Mouse (Mus musculus) layer of hippocampus, adult 8-10 months (tissue): Measurements from ENCODE around the gene Suv39h2. TPM values are rescaled to one million over a fixed set of nuclear protein-coding genes. Genes with fewer than 3 reads are reported as not detected.

Source experiments
- DNase-seq, 2 experiments: peaks; one replicate each; pipeline ENCODE4 v3.0.0; 2022; ENCODE audit warnings: low spot score in 2 of 2
- total RNA-seq, 4 experiments: library from RNA; stranded (reverse); gene quantifications; 2 replicates each; pipeline ENCODE4 v1.2.4; 2022

Gene Suv39h2
- 1 to 10 TPM; 3.1 to 3.8 (median 3.6) TPM for total RNA-seq

DNA sequence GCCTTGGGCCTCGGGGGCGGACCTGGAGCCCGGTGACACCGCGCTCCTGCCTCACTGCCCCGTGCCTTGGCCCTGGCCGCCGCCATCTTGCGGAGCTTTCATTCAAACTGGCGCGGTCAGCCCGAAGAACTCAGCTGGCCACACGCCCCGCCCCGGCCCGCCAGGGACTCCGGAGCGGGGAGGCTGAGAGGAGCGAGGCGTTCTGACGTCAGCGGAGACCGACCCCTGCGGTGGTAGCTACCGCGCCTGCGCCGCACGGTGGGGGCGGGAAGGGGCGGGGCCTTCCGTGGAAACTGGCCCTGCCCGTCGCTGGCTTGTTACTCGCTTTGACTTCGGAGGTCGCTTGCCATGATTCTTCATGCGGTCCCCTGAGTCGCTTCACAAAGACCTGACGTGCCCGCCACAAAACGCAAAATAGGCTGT lies at the start of gene Suv39h2:
Gene Suv39h2, minus strand, starts transcription at position 171 of the 423 bp plus-strand sequence.
- DNase-seq: peak; percentile 89 to 93

DNA sequence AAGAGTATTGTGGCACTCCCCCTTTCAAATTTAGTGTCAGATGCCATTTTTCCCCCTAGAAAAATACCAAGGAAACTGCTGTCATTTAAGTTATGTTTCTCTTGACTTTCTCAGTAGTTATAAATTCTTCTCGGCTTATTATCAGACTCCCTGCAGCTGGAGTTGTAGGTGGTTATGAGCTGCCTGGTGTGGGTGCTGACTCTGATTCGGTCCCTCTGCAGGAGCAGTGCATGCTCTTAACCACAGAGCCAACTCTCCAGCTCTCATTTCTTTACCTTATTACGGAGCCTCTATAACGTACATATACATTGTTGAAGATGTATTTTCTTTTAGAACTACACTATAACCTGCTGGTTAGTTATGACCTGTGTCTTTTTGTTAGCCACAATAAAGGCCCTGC lies 47.7 kb upstream of the Suv39h2 start:
- no peak for DNase-seq

DNA sequence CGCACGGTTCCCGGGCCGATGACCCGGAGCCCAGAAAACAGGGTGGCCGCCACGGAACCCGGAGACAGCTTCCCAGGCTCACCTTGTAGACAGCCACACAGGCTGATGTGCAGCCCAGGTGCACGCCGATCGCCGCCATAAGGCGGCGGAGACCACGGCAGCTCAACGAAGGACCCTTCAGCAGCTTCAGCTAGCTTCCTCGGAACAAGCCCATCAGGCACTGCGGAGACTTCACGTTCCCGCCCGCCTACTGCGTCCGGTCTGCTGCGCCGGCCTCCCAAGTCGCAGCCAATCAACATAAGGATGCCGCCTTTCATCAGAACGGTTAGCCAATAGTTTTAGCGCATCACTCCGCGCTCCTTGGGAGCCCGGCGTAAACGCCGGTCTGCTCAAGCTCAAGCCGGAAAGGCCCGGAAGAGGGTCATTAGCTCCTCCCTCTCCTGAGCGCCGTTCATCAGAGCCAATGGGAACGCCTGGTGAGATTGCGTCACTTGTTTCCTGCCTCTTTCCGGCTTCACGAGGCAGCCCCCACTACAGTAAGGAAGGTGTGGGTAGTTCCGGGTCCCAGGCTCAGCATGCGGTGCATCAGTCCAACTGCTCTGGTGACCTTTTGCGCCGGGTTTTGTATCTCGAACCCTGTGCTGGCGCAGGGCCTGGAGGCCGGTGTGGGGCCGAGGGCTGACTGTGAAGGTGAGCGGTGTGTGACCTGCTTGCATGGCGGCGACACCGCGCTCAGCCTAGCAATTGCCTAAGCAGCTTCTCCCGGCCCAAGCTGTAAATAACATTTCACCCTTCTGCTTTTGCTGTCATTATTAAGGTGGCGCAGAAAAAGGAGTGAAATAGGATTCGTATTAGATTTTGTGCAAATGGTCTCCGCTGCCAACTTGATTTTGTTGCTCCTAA lies 38.0 kb upstream of the Suv39h2 start, which contains the start of the genes Gm45902, Hspa14 and Cdnf:
Gene Gm45902, minus strand, starts transcription at position 239 of the 903 bp plus-strand sequence.
Gene Hspa14, minus strand, starts transcription at position 263 of the 903 bp plus-strand sequence.
Gene Cdnf, plus strand, starts transcription at position 479 of the 903 bp plus-strand sequence.
- peak; percentile 98 to 99 for DNase-seq

DNA sequence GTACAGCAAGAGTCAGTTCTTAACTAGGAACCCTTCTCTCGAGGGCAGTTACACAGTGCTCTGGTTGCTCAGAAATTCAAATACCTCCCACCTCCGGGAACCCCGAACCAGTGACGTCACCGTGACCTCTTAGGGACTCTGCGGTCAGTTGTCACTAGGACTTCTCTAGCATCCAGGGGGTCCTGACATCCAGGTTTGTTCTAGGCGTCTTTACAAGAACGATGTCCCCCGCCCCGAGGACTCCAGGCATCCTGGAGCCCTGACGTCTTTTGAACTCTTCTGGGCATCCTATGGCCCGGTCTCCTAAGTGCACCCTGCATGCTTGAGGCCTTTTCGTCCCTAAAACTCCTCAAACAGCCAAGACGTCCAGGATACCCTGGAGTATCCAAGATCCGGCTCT lies 37.2 kb upstream of the Suv39h2 start:
- peak; percentile 9 to 13 for DNase-seq

DNA sequence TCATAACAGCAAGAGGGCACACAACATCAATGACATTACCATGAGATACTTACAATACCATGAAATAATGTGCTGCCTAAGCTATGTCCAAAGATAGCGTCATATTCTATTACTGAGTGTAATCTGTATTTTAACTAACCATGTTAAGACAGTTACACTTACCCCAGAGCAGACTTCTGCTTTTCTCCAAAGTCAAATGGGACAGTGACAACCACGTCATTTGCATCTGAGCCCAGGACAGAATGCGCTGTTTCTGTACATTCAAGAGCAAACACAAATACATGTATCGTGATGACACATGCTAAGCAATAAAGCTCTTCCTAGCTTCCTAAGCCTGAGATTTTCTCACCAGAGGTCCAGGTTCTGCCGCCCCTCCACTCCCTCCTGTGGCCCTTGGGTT lies 26.1 kb upstream of the Suv39h2 start:
- DNase-seq: no peak

DNA sequence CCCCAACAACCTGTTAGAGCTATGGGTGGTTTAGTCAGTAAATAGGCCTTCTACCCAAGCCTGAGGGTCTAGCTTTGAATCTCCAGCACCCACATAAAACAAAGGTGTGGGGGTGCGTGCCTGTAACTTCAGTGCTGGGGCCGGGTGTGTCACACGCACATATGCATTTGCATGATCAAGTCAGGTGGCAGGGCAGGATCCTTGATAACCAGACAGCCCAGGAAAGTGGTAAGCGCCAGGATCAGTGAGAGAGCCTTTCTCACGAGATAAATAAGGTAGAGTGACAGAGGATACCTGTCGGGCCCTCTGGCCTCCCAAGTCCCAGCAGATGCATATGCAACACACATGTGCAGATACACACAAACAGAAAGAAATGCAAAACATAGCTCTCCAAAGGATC lies 24.7 kb upstream of the Suv39h2 start:
- DNase-seq: no peak

DNA sequence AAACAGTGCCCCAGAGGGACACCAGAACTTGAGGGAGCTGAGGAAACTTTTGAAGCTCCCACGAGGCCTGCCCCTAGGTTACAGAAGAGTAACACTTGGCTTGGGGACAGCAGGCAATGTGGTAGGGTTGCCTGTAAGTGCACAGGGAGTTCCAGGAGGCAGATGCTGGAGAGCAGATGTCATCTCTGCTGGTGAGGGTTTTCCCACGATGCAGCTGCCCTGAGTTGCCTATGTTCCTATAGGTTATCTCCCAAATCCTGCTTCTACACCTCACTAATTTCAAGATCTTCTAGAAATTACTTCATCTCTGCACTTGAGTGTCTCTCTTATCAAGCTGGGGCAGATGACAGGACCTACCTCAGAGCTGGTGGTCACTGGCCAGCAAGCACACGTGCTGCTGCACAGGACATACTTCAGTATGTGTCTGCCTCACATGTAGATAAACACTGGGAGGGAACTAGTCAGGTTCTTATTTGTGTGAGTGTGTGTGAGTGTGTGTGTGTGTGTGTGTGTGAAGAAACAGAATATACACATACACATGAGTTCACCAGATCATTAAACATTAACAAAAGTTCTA lies 19.1 kb upstream of the Suv39h2 start:
- no peak for DNase-seq

DNA sequence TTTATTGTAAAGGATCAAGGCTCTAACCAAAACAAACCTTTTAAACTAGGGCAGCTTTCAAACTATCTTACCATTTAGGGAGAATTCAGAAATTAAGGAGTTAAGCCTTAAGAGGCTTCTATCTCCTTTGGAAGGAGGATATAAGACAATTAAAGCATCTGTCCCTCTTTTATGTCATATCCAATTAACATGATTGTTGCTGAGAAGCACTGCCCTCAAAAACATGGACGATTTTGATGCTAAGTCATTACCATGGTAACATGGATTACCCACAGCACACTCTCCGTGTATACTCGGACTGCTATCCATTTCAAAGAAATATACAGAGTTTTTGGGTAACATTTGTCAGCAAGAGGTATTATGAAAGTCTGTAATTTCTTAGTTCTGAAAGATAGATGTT lies 15.0 kb upstream of the Suv39h2 start:
- DNase-seq: no peak

DNA sequence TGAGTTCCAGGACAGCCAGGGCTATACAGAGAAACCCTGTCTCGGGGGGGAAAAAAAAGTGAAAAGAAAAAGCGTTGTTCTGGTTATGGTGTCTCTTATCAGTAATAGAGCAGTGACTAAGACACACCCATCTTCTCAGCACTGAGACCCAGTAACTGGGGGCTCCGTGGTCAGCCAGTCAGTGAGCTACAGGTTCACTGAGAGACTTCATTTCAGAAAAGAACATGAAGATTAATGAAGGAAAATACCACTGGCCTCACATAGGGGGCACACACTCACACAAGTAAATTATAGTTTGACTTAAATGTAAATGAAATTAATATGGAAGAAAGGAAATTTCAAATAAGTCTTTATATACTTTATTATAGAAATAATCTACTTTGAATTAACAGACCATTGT lies 5.4 kb upstream of the Suv39h2 start:
- no peak for DNase-seq

DNA sequence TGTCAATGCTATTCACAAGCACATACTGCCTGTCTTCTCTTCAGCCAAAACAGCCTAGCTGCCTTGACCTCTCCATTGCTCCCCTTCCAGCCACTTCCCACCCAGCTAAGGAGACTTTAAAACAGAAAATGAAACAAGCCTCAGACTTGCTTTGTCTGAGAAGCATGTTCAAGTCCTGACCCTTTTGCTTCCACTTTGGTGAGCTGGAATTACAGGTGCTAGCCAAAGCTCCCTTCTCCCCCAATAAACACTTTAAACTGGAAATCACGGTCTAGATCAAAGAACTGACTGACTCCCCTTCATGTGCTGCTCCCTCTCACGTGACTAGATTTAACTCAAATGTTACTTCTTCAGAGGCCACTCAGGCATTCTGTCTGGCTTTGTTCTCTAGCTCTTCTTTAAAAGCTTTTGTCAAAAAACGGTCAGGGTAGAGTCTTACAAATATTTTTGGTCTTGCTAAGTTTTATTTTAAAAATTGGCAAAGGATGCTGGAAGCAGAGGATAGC lies 968 bp upstream of the Suv39h2 start:
- DNase-seq: no peak

DNA sequence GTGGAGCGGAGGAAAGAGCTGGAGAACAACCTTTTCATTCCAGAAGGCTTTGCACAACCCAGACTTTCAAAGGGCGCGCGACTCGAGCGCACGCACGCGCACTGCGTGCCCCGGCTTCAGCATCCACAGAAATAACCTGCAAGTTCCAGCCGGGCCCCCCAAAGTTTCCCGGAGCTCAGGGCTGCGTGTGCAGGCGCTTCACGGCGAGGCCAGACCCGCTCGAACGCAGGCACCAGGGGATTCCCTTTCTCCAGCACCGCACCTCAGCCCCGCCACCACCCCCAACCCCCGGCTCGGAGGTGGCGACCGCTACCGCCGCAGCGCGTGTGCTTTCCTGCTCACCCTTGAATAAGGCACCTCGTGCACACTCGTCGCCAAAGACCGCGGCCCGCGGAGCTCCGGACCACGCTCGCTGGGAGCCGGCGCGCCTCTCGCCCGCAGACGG lies 448 bp downstream of the Suv39h2 start:
- peak; percentile 27 to 54 for DNase-seq

DNA sequence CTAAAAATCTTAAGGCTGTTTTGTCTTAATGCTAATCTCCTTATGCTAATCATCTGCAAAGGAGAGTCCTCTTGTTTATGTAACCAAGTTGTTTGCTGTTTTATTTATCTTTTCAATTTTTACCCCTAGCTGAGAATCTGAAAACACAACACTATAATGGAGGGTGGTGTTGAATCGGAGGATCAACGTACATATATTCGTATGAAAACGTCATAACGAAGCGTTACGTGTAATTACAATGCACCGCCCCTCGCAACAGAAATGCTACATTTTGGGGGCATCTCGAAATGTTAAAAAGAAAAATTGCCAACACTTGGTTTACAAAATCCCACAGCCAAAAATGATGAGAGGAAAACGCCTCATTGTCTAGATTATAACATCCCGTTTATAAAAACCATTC lies 940 bp downstream of the Suv39h2 start:
- DNase-seq: no peak

DNA sequence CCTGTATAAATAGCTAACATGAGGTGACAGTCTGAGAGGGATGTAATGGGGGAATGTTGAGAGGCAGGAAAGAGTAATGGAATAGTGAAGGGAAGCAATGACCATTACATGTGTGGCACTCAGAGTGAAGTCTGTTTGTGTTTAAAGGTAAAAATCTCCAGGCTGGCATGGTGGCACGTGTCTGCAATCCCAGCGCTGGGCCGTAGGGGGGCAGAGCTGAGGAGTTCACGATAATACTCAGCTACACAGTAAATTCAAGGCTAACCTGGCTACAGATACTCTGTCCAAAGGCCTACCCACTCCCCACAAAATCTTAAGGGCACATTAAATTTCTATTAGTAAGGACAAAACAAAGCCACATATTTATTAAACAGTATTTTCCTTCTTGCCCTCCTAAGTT lies 18.2 kb downstream of the Suv39h2 start:
- no peak for DNase-seq

DNA sequence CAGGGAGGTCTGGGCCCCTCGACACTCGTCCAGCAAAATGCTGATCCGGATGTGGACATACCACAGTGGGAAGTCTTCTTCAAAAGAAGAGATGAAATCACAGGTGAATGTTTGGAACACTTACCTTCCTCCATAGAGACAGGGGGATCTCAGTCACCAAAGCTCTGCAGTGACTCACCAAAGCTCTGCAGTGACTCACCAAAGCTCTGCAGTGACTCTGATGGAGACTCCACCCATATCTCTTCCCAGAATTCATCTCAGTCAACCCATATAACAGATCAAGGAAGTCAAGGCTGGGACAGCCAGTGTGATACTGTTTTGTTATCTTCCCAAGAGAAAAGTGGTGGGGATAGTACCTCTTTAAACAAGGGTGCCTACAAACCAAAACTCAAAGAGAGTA lies 21.7 kb downstream of the Suv39h2 start:
- DNase-seq: no peak

DNA sequence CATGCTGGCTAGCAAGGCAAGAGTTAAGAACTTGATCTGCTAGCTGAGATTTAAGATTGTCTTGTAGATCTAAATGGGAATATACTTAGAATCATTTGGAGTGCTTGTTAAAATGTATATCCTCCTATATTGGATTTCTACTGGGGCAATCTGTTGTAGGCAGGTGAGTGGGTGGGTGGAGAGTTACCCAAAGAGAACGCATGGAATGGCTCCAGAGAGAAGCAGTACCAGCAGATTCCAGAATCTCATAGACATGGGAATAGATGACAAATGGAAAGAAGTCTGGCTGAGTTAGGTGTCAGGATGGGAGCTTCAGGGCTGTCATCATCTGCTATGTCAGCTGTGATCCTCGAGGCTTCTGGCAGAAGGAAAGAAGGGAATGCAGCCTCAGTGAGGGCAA lies 25.4 kb downstream of the Suv39h2 start:
- peak; percentile 24 to 35 for DNase-seq

DNA sequence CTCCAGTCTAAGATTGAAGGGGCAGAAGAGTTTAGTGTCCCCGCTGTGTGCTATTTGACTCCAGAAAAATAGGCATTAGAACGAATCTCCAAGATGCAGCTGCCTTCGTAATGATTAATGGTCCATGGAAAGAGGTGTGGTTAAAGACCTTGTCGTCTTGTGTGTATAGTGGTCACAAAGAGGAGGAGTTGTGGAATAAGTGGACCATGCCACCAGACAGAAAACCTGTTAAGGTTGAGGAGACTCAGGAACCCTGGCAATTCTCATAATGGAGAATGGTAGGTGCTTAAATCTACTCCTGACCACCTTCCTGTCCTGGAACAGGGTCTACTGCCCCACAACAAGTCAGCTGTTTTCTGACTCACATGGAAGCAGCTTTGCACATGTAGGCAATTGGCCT lies 28.8 kb downstream of the Suv39h2 start:
- DNase-seq: no peak

DNA sequence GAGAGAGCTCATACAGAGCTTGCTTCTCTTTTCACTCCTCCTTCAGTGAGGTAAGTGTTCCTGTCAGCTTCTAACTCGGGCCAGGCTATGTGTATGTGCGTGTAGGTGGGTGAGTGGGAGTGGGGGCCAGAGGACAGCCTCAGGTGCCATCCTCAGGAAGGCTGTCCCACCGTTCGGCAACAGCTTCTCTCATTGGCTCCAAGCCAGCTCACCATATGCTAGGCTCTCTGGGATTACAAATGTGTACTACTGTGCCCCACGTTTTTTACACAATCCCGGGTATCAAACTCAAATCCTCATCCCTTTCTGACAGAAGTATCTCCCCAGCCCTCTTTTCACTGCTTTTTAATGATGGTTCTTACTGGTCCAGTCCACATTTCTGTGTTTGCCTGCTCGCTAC lies 30.6 kb downstream of the Suv39h2 start:
- DNase-seq: peak; percentile 32 to 44

DNA sequence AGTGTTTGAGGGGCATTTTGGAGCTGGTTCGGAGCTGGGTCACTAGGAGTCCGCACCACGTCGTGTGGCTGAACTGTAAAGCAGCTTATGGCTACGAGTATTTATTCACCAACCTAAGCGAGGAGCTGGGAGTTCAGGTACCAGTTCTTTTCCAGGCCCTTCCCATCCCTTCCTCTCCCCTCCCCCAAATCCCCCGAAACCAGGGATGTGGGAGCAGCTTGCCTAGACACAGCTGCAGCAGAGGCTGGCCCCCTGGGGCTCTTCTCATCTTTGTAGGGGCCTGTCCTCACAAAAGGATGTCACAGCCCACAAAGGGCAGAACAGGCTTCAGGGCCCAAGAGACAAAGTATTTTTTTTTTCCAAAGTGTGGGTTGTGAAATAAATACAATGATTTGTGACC lies 36.9 kb downstream of the Suv39h2 start:
- no peak for DNase-seq

DNA sequence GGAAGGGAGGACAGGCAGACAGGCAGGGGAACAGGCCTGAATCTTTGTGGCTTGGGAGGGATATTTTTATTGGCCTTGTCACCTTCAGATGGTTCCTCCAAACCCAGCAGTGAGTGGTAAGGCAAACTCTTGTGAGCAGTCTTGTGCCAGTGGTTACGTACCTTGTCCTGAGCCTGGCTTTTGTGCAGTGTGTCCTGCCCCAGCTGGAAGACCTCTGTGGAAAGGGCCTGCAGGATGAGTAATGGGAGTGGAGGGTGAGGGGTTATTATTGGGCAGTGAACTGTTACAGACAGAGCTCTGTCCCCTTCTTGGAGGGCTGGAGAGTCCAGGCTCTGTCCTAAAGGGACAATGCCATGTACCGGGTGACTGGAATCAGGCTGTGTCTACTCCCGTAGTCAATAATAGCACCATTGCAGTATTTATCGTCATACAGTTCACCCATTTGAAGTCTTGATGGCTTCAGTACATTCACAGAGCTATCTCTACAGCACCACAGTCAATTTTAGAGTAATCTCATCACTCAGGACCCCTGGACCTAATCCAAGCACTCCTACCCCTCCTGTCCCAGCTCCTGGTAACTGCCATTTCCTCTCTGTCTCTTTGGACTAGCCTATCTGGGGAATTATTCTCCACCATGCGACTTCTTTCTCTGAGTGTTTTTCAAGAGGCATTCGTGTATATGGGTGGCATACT lies 39.3 kb downstream of the Suv39h2 start:
- no peak for DNase-seq

DNA sequence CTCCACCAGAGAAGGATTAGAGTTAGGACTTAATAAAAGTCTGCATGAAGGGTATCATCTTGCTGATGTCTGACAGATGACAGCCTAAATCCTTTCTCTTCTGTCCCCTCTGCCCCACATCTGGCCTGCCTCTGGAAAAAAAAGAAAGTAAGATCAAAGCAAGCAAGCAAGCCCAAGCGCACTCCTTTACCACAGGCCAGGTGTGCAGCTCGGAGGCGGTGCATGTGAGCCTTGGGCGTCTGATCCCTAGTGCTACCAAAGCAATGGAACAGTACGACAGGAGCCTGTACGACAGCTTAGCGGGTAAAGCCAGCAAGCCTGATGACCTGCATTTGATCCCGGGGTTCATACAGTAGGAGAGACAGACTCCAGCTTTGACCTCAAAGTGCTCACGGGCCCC lies 43.9 kb downstream of the Suv39h2 start:
- no peak for DNase-seq

DNA sequence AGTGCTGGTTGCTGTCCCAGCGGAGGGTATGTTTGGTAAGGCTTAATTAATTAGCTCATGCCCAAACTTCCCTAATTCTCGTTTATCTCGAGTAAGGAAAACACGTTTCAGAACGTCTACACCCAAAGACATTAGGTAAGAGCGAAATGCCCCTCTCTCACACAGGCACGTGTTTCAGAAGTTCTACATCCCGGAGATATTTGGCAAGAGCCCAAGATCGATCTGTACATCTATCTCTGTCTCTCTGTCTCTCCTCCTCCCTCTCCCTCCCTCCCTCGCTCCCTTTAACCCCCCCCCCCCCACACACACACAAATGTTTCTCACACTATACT lies 50.3 kb downstream of the Suv39h2 start:
- no peak for DNase-seq
